Mouse (Mus musculus) spleen, adult 12 weeks (tissue): ENCODE measurements around the gene Pik3cd.

ENCODE experiments used
- DNase-seq: peaks from one replicate; pipeline ENCODE4 v3.0.0; 2022; ENCODE audit warnings: low spot score

The Pik3cd gene

GRCm38 (mm10) chr4:149689822-149690700 lies 12.3 kb downstream of the Pik3cd start:
- no peak for DNase-seq

DNA sequence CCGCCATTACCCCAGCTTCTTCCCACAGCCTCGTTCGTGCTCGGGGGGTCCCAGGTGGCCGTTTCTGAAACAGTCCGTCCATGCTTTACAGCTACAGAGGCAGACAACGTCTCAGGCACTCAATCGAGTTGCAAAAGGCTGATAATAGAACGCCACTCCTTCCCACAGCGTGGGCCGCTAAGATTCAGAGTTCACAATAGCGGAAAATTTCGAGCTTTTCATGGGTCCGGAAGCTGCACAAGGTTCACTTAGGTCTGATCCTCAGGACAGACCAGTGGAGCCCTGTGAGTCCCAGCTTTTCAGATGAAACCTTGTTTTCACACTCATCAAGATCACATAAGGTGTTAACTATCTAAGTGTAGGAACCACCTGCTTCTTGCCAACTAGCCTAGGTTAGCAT lies 13.5 kb downstream of the Pik3cd start:
- no peak for DNase-seq

DNA sequence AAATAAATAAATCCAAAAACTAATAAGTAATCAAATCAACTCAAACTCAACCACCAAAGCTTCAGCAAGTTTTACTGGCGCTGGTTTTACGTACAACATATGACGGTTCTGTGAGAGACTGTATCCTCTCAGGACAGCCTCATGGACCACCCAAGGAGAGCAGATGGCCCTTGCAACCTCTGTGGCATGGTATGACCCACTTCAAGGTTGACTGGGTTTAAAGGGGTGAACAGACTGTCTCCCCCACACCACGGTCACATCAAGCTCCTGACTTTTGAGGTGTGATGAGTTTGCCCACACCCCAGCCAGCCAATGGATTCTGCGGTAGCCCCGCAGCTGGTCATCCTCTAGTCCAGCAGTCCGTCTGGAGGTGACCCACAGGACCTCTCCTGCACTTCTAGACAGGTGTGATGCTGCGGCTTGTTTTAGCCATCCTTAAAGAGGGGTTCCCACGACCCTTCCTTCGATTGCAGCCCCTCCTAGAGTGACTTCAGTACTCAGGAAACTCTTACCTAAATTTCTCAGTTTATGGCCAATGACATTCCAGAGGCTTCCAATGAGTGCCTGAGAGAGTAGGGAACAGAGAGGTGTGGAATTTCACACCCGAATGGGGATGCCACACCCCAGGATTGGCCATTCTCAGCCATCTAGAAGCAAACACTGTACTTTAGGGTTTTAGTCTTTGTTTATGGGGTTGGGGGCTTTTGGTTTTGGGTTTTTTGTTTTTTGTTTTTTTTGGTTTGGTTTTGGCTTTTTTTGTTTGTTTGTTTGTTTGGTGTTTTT lies 17.3 kb downstream of the Pik3cd start:
- DNase-seq: no peak

GRCm38 (mm10) chr4:149683875-149684274 lies 18.5 kb downstream of the Pik3cd start:
- DNase-seq: no peak

DNA sequence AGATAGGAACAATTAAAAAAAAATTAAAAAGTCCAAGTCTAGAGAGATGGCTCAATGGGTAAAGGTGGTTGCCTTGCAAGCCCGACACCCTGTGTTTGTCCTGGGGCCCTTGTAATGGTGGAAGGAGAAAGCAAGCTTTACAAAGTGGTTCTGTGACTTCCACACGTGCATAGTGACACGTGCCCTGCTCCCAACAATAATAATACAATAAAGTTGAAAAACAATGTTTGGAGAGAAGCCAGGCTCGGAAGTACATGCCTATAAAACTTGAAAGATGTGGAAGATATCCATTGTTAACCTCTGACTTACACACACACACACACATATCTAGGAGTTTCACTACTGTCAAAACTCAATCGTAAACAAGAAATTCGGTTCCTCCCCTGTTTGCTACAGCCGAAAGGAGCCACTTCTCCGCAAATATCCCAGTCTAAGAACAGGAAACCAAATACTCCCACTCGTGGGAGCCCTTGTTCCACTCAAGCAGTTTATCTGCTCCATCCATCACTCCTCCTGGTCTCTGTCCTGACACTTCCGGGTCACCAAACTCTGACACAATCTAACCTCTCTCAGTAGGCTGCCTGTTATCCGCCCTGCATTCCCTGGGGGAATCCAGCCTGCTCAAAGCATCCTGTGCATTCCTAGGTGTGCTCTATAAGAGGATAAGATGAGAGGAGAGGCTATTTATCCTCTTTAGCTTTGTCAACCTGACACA lies 23.2 kb downstream of the Pik3cd start:
- no peak for DNase-seq

DNA sequence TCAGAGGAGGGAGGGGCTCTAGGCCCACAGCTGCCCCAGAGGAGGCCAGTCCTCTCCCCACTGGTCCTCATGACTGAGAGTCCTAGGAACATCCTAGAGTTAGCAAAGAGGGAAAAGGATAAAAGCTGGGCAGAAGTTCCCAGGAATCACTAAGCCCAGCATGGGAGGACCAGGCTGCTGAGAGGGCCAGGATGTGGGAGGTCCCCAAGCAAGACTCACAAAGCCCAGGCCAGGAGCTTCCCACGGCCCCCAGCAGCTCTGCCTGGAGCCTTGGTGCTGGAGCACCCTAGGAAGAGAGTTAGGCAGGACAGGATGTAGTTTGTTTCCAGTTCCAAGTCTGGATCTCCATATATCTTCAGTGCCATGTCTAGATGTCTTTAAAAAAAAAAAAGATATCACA lies 24.4 kb downstream of the Pik3cd start:
- no peak for DNase-seq

GRCm38 (mm10) chr4:149675378-149676261 lies 26.8 kb downstream of the Pik3cd start:
- peak; percentile 58 for DNase-seq

DNA sequence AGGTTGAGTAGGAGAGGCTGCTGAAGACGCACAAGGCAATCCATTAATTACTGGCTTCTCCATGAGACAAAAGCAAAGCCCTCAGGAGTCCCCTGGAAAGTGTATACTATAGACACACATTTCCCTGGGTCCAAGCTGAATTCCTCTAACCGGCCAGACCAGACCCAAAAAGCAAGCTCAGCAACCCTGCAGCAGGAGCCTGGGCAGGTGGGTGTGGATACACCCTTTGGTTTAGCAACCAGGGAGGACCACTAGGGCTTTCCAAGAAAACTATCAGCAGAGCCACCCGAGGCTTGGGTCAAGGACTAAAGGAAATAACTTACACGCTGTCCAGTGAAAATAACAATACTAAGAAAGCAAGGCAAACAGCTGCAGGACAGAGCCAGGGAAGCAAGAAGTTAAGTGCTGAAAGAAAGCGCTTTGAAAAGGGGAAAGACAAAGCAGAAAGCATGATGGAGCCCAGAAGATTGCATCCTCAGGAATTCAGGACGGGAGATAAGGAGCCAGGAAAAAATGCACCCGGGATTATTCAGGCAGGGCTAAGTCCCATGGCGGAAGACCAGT lies 27.5 kb downstream of the Pik3cd start:
- no peak for DNase-seq

DNA sequence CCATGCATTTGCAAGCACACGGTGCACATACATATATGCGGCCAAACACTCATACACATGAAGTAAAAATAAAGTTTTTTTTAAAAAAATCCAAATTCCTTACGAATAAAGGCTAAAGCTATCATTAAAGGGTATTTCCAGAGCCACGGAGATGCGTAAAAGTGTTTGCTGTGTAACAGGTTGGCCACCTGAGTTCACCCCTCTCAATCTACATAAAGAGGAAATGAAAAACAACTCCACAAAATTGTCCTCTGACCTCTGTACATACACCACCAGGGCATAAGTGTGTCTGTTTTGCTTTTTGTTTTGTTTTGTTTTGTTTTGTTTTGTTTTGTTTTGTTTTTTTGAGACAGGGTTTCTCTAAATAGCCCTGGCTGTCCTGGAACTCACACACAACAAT lies 29.6 kb downstream of the Pik3cd start:
- DNase-seq: no peak

DNA sequence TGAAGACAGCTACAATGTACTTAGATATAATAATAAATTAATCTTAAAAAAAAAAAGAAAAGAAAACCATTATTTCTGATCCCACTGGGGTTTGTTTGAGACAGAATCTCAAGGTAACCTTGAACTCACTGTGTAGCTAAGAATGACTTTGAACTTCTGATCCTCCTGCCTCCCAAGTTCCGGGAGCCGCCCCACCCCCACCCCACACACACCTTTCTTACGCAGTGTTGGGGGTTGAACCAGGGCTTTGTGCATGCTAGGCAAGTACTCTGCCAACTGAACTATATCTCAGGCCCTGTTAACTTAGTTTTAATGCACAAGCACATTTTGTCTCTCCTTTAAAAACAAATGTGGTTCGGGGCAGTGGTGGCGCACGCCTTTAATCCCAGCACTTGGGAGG lies 31.2 kb downstream of the Pik3cd start:
- DNase-seq: no peak

GRCm38 (mm10) chr4:149665692-149666090 lies 36.7 kb downstream of the Pik3cd start:
- DNase-seq: no peak

- DNase-seq: peak; percentile 22
Measured at GRCm38 (mm10) chr4:149665016-149665691, 37.2 kb downstream of the Pik3cd start.

DNA sequence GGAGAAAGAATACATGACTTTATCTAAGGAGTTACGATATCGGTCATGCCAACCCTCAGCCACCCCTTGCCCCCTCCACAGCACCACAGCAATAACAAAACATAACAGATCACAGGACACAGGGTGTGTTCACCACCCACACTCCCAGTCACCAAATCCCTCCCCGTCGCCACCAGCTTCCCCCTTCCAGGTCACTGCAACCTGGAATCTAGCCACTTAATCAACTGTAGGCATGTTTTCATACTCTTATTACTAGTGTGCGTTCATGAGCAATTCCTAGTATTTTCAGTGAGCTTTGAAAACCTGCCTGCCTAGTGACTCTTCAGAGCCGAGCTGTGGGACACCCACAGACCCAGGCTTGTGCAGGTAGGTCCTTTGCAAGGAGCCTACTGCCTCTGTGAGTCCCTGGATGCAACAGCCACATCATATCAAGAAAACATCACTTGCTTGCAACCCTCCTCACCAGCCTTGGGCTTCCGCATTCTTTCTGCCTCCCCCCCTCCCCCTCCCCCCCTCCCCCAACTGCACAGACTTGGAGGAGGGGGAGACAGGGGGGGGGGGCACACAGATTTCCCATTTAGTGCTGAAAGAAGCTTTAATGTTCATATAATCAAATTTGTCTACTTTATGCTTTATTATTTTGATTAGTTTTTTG lies 38.4 kb downstream of the Pik3cd start:
- no peak for DNase-seq

- no peak for DNase-seq
Measured at GRCm38 (mm10) chr4:149661967-149662589, 40.3 kb downstream of the Pik3cd start.

DNA sequence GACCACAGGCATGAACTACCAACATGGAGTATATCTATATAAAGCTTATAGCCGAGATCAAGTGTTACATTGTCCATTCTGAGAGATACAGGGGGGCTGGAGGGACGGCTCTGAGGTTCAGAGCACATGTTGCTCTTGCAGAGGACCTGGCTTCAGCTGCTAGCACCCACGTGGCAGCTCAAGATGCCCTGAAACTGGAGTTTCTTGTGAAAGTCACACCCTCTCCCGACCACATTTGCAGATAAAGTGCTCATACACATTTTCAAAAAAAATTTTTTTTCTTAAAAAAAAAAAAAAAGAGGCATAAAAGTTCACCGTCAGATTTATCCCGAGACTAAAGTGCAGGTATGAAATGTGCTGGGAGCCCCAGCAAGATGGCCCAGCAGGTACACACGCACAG lies 41.8 kb downstream of the Pik3cd start:
- no peak for DNase-seq

- DNase-seq: no peak
Measured at GRCm38 (mm10) chr4:149659495-149660116, 42.8 kb downstream of the Pik3cd start.

DNA sequence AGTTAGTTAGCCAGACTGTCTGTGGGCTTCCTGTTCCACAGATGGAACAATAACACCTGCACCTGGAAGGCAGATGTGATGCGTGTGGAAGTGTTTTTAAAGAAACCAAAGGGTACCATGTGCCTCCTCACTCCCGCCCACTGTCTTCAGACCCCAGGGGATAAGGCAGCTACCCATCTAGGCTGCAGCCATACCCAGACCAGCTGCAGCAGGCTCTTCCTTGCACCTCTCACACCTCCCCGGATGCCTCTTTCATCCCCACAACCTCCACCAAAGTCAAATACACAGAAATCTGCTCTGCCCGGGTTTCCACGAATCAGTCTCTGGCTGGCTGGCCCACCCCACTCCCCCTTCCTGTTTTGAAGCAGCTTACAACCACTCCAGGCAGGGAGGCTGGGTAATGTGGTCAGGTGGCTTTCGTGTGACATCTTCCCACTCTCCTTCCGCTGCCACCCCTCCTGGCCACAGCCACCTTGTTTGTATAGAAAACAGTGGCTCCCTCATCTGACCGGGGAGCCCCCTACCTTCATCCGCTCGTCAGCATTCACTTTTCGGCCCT lies 44.4 kb downstream of the Pik3cd start:
- peak; percentile 63 for DNase-seq

- DNase-seq: no peak
Measured at GRCm38 (mm10) chr4:149654232-149654631, 48.1 kb downstream of the Pik3cd start.
